Mouse (Mus musculus): Measurements from ENCODE around the gene Slc16a5. TPM values are rescaled to one million over a fixed set of nuclear protein-coding genes. Genes with fewer than 3 reads are reported as not detected.

Slc16a5 gene
- total and polyA plus RNA-seq, 3 experiments = 0.26 TPM; not detected in 2

- DNase-seq (ENCODE audit: low read depth, low spot score) = no peak
- peaks cover 6 to 54% of the 10 kb centered on the region in 2 experiments; a peak in 3 of 4 replicates for H3K36me3 ChIP-seq (ENCODE audit: control insufficient read depth in 1 of 2, insufficient read depth in 2 of 2, low read length in 2 of 2)
- H3K4me3 ChIP-seq (ENCODE audit: control insufficient read depth in 1 of 2, insufficient read depth in 1 of 2, low read depth in 2 of 2, low read length in 2 of 2) = no peak overlapping the region
- H3K27me3 ChIP-seq (ENCODE audit: control insufficient read depth in 1 of 2, insufficient read depth in 2 of 2, low read length in 2 of 2) = no peaks in the 10 kb centered on the region
- peaks cover 37 to 54% of the 10 kb centered on the region in 2 experiments for H3K4me1 ChIP-seq (ENCODE audit: control insufficient read depth in 1 of 2, insufficient read depth in 2 of 2, low read length in 2 of 2)
- peak; percentile 63 for TF ChIP-seq TAL1 (IDR thresholded peaks at IDR 0.05; ENCODE audit: low read length)
- peak; percentile 49; the same call in 1 of the 2 replicates for TF ChIP-seq ETS1 (IDR thresholded peaks at IDR 0.05; ENCODE audit: low read depth, low read length)
- TF ChIP-seq MXI1 (IDR thresholded peaks at IDR 0.05; ENCODE audit: low read depth, low read length) = peak; percentile 35; the same call in 1 of the 2 replicates
- peak; percentile 60 for TF ChIP-seq TCF12 (IDR thresholded peaks at IDR 0.05; ENCODE audit: low read depth, low read length)
- TF ChIP-seq GATA1 (IDR thresholded peaks at IDR 0.05; ENCODE audit: low read depth, low read length) = no peak
- peaks cover 92% of the 10 kb centered on the region for H3K79me2 ChIP-seq (ENCODE audit: control insufficient read depth, insufficient read depth, low read length, poor library complexity)
- no peak overlapping the region for H3K9ac ChIP-seq (ENCODE audit: control insufficient read depth, low read depth, low read length, poor library complexity, severe bottlenecking)
- no peak overlapping the region for H3K27ac ChIP-seq (ENCODE audit: control insufficient read depth, low read depth, low read length)
- no peaks in the 10 kb centered on the region for H3K9me3 ChIP-seq (replicated peaks; ENCODE audit: insufficient read depth, low read length)
Observed at GRCm38 (mm10) chr11:115508061-115508460, 45.8 kb downstream of the Slc16a5 start.

- Histone ChIP-seq H3K79me2 (ENCODE audit: control insufficient read depth, insufficient read depth, low read length, poor library complexity) (peaks cover 89% of the 10 kb centered on the region), H3K27me3 (ENCODE audit: control insufficient read depth in 1 of 2, insufficient read depth in 2 of 2, low read length in 2 of 2) (no peaks in the 10 kb centered on the region), H3K4me1 (ENCODE audit: control insufficient read depth in 1 of 2, insufficient read depth in 2 of 2, low read length in 2 of 2) (peaks cover 37 to 56% of the 10 kb centered on the region in 2 experiments), H3K9me3 (replicated peaks; ENCODE audit: insufficient read depth, low read length) (no peaks in the 10 kb centered on the region), H3K27ac (ENCODE audit: control insufficient read depth, low read depth, low read length) (peak overlapping the region; percentile 66), H3K4me3 (ENCODE audit: control insufficient read depth in 1 of 2, insufficient read depth in 1 of 2, low read depth in 2 of 2, low read length in 2 of 2) (peak overlapping the region in 1 of 2 experiments; percentile 10; a peak in 1 of 4 replicates), H3K36me3 (ENCODE audit: control insufficient read depth in 1 of 2, insufficient read depth in 2 of 2, low read length in 2 of 2) (peaks cover 6 to 56% of the 10 kb centered on the region in 2 experiments; a peak in 3 of 4 replicates), H3K9ac (ENCODE audit: control insufficient read depth, low read depth, low read length, poor library complexity, severe bottlenecking) (peak overlapping the region; percentile 96)
- no peak for TF ChIP-seq BHLHE40 (IDR thresholded peaks at IDR 0.05; ENCODE audit: borderline replicate concordance, low read depth, low read length)
- TF ChIP-seq HCFC1 (IDR thresholded peaks at IDR 0.05; ENCODE audit: low read depth, low read length) = no peak
- TF ChIP-seq SMC3 (IDR thresholded peaks at IDR 0.05; ENCODE audit: low read depth, low read length) = no peak
- TF ChIP-seq ELF1 (IDR thresholded peaks at IDR 0.05; ENCODE audit: low read depth, low read length) = peak; percentile 41; the same call in 1 of the 2 replicates
- peak; percentile 28; the same call in 1 of the 2 replicates for TF ChIP-seq TAL1 (IDR thresholded peaks at IDR 0.05; ENCODE audit: low read length)
- no peak for TF ChIP-seq RAD21 (IDR thresholded peaks at IDR 0.05; ENCODE audit: low read depth, low read length)
- peak; percentile 75 to 76; a peak in 3 of 4 replicates for TF ChIP-seq EP300 (IDR thresholded peaks at IDR 0.05; ENCODE audit: low read depth in 1 of 2, low read length in 2 of 2)
- TF ChIP-seq MEF2A (IDR thresholded peaks at IDR 0.05; ENCODE audit: extremely low read depth, insufficient replicate concordance, low read depth, low read length, poor library complexity, severe bottlenecking) = 0 out of 2 replicates have a peak, but pooled peaks have one; percentile 18
- TF ChIP-seq E2F4 (IDR thresholded peaks at IDR 0.05; ENCODE audit: borderline replicate concordance, low read depth, low read length) = no peak
- no peak for TF ChIP-seq NRF1 (IDR thresholded peaks at IDR 0.05; ENCODE audit: insufficient read depth, low read depth, low read length, poor library complexity, severe bottlenecking)
- TF ChIP-seq GABPA (IDR thresholded peaks at IDR 0.05; ENCODE audit: low read depth, low read length) = no peak
- TF ChIP-seq MYC (IDR thresholded peaks at IDR 0.05; ENCODE audit: low read depth, low read length) = peak; percentile 75; the same call in 1 of the 2 replicates
- TF ChIP-seq CHD1 (IDR thresholded peaks at IDR 0.05; ENCODE audit: low read depth, low read length) = no peak
- TF ChIP-seq GATA1 (IDR thresholded peaks at IDR 0.05; ENCODE audit: low read depth, low read length) = peak; percentile 71
- 0 out of 2 replicates have a peak, but pooled peaks have one; percentile 14 for TF ChIP-seq TBP (IDR thresholded peaks at IDR 0.05; ENCODE audit: low read depth, low read length)
- TF ChIP-seq MXI1 (IDR thresholded peaks at IDR 0.05; ENCODE audit: low read depth, low read length) = peak; percentile 86
- peak; percentile 93 for TF ChIP-seq ETS1 (IDR thresholded peaks at IDR 0.05; ENCODE audit: low read depth, low read length)
- TF ChIP-seq MAFK (IDR thresholded peaks at IDR 0.05; ENCODE audit: borderline replicate concordance, low read depth, low read length) = no peak
- peak; percentile 46; the same call in 1 of the 2 replicates for TF ChIP-seq TCF12 (IDR thresholded peaks at IDR 0.05; ENCODE audit: low read depth, low read length)
- TF ChIP-seq SIN3A (IDR thresholded peaks at IDR 0.05; ENCODE audit: low read length) = peak; percentile 91
- TF ChIP-seq CHD2 (IDR thresholded peaks at IDR 0.05; ENCODE audit: low read length) = no peak
- peak; percentile 45; the same call in 1 of the 2 replicates for TF ChIP-seq ZNF384 (IDR thresholded peaks at IDR 0.05; ENCODE audit: low read depth, low read length)
- peak in 1 of 2 experiments; percentile 24; a peak in 1 of 4 replicates for TF ChIP-seq POLR2A (IDR thresholded peaks at IDR 0.05; ENCODE audit: control insufficient read depth in 1 of 2, insufficient read depth in 1 of 2, low read depth in 1 of 2, low read length in 2 of 2, poor library complexity in 1 of 2)
- DNase-seq (ENCODE audit: low read depth, low spot score) = peak; percentile 72
Observed at GRCm38 (mm10) chr11:115509773-115510506, 47.7 kb downstream of the Slc16a5 start.
